Mouse (Mus musculus): Measurements from ENCODE around the gene Rab3a. TPM values are rescaled to one million over a fixed set of nuclear protein-coding genes. Genes with fewer than 3 reads are reported as not detected.

The Rab3a gene
- 14.9 and 26.3 TPM in 2 replicates for polyA plus RNA-seq (2012; rRNA removed)

- Histone ChIP-seq H3K27me3 (ENCODE audit: control insufficient read depth, insufficient read depth, low read length) (no peaks in the 10 kb centered on the region), H3K27ac (ENCODE audit: insufficient read depth, low read depth, low read length) (peak within 1 kb of the TSS; percentile 81), H3K4me1 (ENCODE audit: control insufficient read depth, insufficient read depth, insufficient read length, low read length) (peaks cover 12% of the 10 kb centered on the region), H3K36me3 (ENCODE audit: control insufficient read depth, insufficient read depth, low read length) (peaks cover 22% of the 10 kb centered on the region), H3K4me3 (ENCODE audit: low read depth, low read length) (peak within 1 kb of the TSS; percentile 78)
- peak; percentile 61 for TF ChIP-seq POLR2A (IDR thresholded peaks at IDR 0.05; ENCODE audit: low read depth, low read length)
- no peak for TF ChIP-seq CTCF (IDR thresholded peaks at IDR 0.05; ENCODE audit: extremely low read depth, insufficient read length, insufficient replicate concordance, low read depth, low read length)
- 8% methylated on average over 37 of the region's 37 CpGs for WGBS
Observed at GRCm38 (mm10) chr8:70754043-70754870, at the start of gene Rab3a. Rab3a (plus strand) TSS chr8:70754679.

- H3K27me3 ChIP-seq (ENCODE audit: control insufficient read depth, insufficient read depth, low read length): no peaks in the 10 kb centered on the region
- no peak overlapping the region for H3K27ac ChIP-seq (ENCODE audit: insufficient read depth, low read depth, low read length)
- no peaks in the 10 kb centered on the region for H3K4me1 ChIP-seq (ENCODE audit: control insufficient read depth, insufficient read depth, insufficient read length, low read length)
- no peak for TF ChIP-seq POLR2A (IDR thresholded peaks at IDR 0.05; ENCODE audit: low read depth, low read length)
- no peak for TF ChIP-seq CTCF (IDR thresholded peaks at IDR 0.05; ENCODE audit: extremely low read depth, insufficient read length, insufficient replicate concordance, low read depth, low read length)
- no peaks in the 10 kb centered on the region for H3K36me3 ChIP-seq (ENCODE audit: control insufficient read depth, insufficient read depth, low read length)
- whole genome bisulfite sequencing: 91% methylated on average over 14 of the region's 14 CpGs
- H3K4me3 ChIP-seq (ENCODE audit: low read depth, low read length): no peak overlapping the region
Observed at GRCm38 (mm10) chr8:70708281-70708680, 46.2 kb upstream of the Rab3a start.

DNA sequence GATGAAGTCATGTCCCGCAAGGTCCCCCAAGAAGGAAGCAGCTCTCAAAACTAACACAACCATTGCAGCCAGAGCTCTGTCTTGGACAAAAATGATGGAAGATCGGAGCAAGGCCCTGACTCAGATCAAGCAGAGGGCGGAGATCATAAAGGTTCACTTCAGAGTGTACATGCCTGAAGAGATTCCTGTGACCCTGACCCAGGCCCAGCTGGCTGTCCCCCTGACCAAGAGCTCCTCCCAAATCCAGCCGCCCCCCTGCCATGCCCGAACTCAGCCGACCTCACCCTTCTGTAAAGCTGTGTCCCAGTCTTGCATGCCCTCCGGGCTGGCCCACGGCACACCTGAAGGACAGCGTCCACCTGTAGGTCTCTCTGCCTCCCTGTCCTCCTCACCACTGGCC lies 44.7 kb upstream of the Rab3a start:
- Histone ChIP-seq H3K27ac (ENCODE audit: insufficient read depth, low read depth, low read length) (no peak overlapping the region), H3K4me3 (ENCODE audit: low read depth, low read length) (no peak overlapping the region), H3K4me1 (ENCODE audit: control insufficient read depth, insufficient read depth, insufficient read length, low read length) (no peaks in the 10 kb centered on the region), H3K36me3 (ENCODE audit: control insufficient read depth, insufficient read depth, low read length) (no peaks in the 10 kb centered on the region), H3K27me3 (ENCODE audit: control insufficient read depth, insufficient read depth, low read length) (no peaks in the 10 kb centered on the region)
- 89% methylated on average over 9 of the region's 9 CpGs for whole genome bisulfite sequencing
- TF ChIP-seq POLR2A (IDR thresholded peaks at IDR 0.05; ENCODE audit: low read depth, low read length): no peak

DNA sequence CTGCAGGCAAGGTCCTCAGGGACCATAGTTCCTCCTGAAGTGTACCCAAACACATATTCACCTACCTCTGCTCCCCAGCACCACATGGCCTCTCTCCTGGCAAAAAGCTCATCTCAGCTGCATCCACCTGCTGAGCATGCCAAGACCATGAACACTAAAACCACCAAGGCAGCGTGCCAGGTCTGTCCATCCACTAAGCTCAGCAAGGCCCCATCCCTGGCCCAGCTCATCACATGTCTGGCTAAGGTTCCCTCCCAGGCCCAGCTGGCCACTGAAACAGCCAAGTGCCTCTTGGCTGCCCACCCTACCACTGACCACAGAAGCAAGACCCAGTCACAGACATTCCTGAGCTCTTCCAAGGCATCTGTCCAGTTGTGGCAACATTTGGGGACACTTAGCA lies 44.2 kb upstream of the Rab3a start:
- 87% methylated on average over 1 of the region's 1 CpGs for WGBS
- H3K36me3 ChIP-seq (ENCODE audit: control insufficient read depth, insufficient read depth, low read length): no peaks in the 10 kb centered on the region
- H3K4me3 ChIP-seq (ENCODE audit: low read depth, low read length): no peak overlapping the region
- no peaks in the 10 kb centered on the region for H3K4me1 ChIP-seq (ENCODE audit: control insufficient read depth, insufficient read depth, insufficient read length, low read length)
- no peaks in the 10 kb centered on the region for H3K27me3 ChIP-seq (ENCODE audit: control insufficient read depth, insufficient read depth, low read length)
- no peak overlapping the region for H3K27ac ChIP-seq (ENCODE audit: insufficient read depth, low read depth, low read length)
- TF ChIP-seq CTCF (IDR thresholded peaks at IDR 0.05; ENCODE audit: extremely low read depth, insufficient read length, insufficient replicate concordance, low read depth, low read length): no peak
- TF ChIP-seq POLR2A (IDR thresholded peaks at IDR 0.05; ENCODE audit: low read depth, low read length): no peak

DNA sequence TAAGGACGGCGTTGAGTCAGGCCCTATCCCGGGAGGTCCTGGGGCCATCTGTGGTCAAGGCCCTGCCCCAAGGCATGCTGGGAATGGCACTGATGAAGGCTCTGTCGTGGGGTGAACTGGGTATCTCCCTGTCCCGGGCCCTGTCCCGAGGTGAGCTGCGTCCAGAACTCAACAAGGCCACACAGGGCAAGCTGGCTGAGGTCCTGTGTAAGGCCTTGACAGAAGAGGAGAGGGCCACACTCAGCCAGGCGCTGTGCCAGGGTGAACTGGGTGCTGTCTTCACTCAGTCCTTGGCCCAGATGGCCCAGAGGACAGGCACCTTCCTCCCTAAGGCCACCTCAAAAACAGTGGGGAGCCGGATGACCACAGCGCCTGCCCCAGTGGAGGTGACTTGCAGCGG lies 43.4 kb upstream of the Rab3a start:
- H3K27me3 ChIP-seq (ENCODE audit: control insufficient read depth, insufficient read depth, low read length): no peaks in the 10 kb centered on the region
- WGBS: 85% methylated on average over 11 of the region's 11 CpGs
- TF ChIP-seq POLR2A (IDR thresholded peaks at IDR 0.05; ENCODE audit: low read depth, low read length): no peak
- H3K27ac ChIP-seq (ENCODE audit: insufficient read depth, low read depth, low read length): no peak overlapping the region
- H3K4me1 ChIP-seq (ENCODE audit: control insufficient read depth, insufficient read depth, insufficient read length, low read length): no peaks in the 10 kb centered on the region
- H3K4me3 ChIP-seq (ENCODE audit: low read depth, low read length): no peak overlapping the region
- H3K36me3 ChIP-seq (ENCODE audit: control insufficient read depth, insufficient read depth, low read length): no peaks in the 10 kb centered on the region

DNA sequence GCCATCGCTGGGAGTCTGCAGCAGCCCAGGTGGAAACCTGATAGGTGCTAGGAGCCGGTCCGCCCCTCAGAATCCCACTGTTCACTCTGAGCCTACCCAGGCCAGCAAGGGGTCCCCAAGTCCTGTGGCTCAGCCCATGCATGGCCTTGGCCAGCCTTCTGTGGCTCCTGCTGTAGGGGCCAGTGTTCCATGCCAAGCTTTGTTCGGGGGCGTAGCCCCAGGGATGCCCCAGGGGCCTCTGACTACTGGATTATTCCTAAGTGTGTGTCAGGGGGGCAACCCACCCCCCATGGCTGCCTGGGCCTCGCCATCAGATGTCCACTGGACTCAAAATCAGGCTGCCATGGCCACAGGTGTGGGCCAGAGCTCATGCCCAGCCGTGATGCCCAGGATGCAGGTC lies 40.5 kb upstream of the Rab3a start:
- no peaks in the 10 kb centered on the region for H3K36me3 ChIP-seq (ENCODE audit: control insufficient read depth, insufficient read depth, low read length)
- H3K4me1 ChIP-seq (ENCODE audit: control insufficient read depth, insufficient read depth, insufficient read length, low read length): peaks cover 2% of the 10 kb centered on the region; the same call in 1 of the 2 replicates
- H3K4me3 ChIP-seq (ENCODE audit: low read depth, low read length): no peak overlapping the region
- 80% methylated on average over 7 of the region's 7 CpGs for WGBS
- no peak for TF ChIP-seq CTCF (IDR thresholded peaks at IDR 0.05; ENCODE audit: extremely low read depth, insufficient read length, insufficient replicate concordance, low read depth, low read length)
- no peak for TF ChIP-seq POLR2A (IDR thresholded peaks at IDR 0.05; ENCODE audit: low read depth, low read length)
- H3K27ac ChIP-seq (ENCODE audit: insufficient read depth, low read depth, low read length): no peak overlapping the region
- no peaks in the 10 kb centered on the region for H3K27me3 ChIP-seq (ENCODE audit: control insufficient read depth, insufficient read depth, low read length)

DNA sequence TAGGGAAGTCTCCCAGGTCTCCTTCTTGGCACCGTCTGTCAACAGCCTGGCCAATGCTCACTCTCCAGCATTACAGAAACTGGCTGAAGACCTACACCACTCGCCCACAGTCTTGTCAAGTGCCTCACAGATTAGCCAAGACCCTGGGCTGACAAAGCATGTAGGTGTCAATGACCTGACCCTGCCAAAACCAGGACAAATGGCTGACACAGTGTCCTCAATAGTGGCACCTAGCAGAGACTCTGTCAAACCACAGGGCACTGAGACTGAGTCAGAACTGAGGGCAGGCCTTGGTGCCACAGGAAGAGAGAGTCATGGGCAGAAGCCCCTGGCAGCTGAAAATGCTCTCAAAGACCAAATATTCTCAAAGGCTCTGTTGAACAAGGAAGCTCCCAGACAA lies 39.4 kb upstream of the Rab3a start:
- no peaks in the 10 kb centered on the region for H3K27me3 ChIP-seq (ENCODE audit: control insufficient read depth, insufficient read depth, low read length)
- WGBS: 74% methylated on average over 2 of the region's 2 CpGs
- TF ChIP-seq CTCF (IDR thresholded peaks at IDR 0.05; ENCODE audit: extremely low read depth, insufficient read length, insufficient replicate concordance, low read depth, low read length) (no peak), POLR2A (IDR thresholded peaks at IDR 0.05; ENCODE audit: low read depth, low read length) (no peak)
- H3K36me3 ChIP-seq (ENCODE audit: control insufficient read depth, insufficient read depth, low read length): no peaks in the 10 kb centered on the region
- no peak overlapping the region for H3K27ac ChIP-seq (ENCODE audit: insufficient read depth, low read depth, low read length)
- H3K4me1 ChIP-seq (ENCODE audit: control insufficient read depth, insufficient read depth, insufficient read length, low read length): peaks cover 5% of the 10 kb centered on the region
- no peak overlapping the region for H3K4me3 ChIP-seq (ENCODE audit: low read depth, low read length)
